Mouse (Mus musculus): Measurements from ENCODE around the gene Smyd4.
"Not testable (repeated sequence)": the region's sequence is repeated elsewhere in the genome, so short reads cannot be mapped to it uniquely, and the experiment has no call there.

Gene Smyd4

DNA sequence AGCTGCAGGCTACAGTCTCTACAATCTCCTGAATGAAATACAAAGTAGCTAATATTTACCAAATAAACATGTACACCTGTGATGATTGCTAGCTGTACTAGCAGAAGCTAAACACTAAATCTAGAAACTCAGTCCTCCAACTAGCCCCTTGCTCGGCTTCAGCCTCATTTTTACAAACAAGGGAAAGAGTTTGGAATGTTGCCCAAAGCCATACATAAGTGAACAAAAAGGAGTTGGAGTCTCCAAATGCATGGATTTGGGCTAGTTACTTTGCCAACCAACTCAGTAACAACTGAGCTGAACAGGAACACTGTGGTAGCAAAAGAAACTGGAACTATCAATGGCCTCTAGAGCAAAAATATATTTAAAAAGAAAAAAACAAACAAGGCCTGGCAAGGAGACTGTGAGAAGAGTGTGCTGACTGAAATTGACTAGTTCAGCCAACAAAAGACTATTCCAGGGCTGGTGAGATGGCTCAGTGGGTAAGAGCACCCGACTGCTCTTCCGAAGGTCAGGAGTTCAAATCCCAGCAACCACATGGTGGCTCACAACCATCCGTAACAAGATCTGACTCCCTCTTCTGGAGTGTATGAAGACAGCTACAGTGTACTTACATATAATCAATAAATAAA lies 1.6 kb upstream of the Smyd4 start:
- no peak for DNase-seq (ENCODE audit: low read depth)

- DNase-seq (ENCODE audit: low read depth) = no peak
Measured at GRCm38 (mm10) chr11:75347188-75347585, 1.0 kb upstream of the Smyd4 start.

GRCm38 (mm10) chr11:75347596-75347995 lies 637 bp upstream of the Smyd4 start:
- DNase-seq (ENCODE audit: low read depth) = no peak

- DNase-seq (ENCODE audit: low read depth) = no peak
Measured at GRCm38 (mm10) chr11:75348890-75349261, 643 bp downstream of the Smyd4 start.

GRCm38 (mm10) chr11:75351225-75351624 lies 3.0 kb downstream of the Smyd4 start:
- no peak for DNase-seq (ENCODE audit: low read depth)

DNA sequence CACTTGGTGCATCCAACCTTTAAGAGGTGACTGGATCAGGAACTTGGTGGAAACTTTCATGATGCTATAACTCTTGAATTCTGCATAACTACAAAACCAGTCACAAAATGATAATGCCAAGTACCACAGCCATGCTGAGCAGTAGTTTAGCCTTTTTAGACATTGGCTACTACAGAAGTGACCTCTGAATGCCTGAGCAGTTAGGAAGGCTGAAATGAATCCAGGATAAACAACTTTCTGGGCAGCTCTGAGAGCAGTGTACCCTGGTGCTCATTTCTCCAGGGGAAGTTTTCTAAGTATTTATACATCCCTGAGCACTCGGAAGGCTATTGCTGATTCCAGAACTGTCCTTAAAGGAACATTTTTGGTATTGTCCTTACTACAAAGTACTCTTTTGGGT lies 7.2 kb downstream of the Smyd4 start:
- peak; percentile 60 for DNase-seq (ENCODE audit: low read depth)

- no peak for DNase-seq (ENCODE audit: low read depth)
Measured at GRCm38 (mm10) chr11:75377125-75377524, 28.9 kb downstream of the Smyd4 start.

GRCm38 (mm10) chr11:75378786-75379185 lies 30.6 kb downstream of the Smyd4 start:
- DNase-seq (ENCODE audit: low read depth) = not testable (repeated sequence)

DNA sequence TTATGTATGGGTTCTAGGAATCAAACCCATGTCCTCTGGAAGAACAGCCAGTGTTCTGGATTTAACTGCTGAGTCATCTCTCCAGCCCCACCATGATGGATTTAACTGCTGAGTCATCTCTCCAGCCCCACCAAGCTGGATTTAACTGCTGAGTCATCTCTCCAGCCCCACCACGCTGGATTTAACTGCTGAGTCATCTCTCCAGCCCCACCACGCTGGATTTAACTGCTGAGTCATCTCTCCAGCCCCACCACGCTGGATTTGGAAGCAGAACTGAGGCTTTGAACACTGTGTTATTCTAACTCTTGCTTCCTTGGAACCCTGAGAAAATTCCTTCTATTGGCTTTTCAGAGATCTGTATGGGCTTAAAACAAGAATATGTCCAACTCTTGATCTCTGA lies 35.3 kb downstream of the Smyd4 start:
- not testable (repeated sequence) for DNase-seq (ENCODE audit: low read depth)

- DNase-seq (ENCODE audit: low read depth) = no peak
Measured at GRCm38 (mm10) chr11:75395611-75396010, 47.4 kb downstream of the Smyd4 start.

DNA sequence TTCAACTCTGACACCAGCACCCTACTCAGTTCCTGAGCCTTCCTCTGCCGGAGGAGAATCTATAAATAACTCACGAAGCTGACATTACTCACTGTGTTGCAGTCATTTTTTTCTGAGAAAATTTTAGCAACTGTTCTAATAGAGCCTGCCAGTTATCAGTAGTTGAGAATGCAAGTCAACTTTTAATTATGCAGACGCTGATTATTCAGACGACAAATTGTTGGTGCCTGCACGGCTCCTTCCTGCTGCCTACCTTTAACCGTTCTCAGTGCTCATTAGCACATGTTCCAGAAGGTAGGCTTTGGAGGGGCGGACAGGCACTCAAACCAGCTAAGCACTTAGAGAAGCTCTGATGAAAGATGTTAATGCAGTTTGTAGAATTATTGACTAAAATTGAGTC lies 49.2 kb downstream of the Smyd4 start:
- DNase-seq (ENCODE audit: low read depth) = no peak

GRCm38 (mm10) chr11:75399411-75399841 lies 51.2 kb downstream of the Smyd4 start:
- peak; percentile 35 for DNase-seq (ENCODE audit: low read depth)

- DNase-seq (ENCODE audit: low read depth) = no peak
Measured at GRCm38 (mm10) chr11:75400099-75400498, 51.9 kb downstream of the Smyd4 start.

- DNase-seq (ENCODE audit: low read depth) = peak; percentile 67
Measured at GRCm38 (mm10) chr11:75402271-75402690, 54.0 kb downstream of the Smyd4 start.

DNA sequence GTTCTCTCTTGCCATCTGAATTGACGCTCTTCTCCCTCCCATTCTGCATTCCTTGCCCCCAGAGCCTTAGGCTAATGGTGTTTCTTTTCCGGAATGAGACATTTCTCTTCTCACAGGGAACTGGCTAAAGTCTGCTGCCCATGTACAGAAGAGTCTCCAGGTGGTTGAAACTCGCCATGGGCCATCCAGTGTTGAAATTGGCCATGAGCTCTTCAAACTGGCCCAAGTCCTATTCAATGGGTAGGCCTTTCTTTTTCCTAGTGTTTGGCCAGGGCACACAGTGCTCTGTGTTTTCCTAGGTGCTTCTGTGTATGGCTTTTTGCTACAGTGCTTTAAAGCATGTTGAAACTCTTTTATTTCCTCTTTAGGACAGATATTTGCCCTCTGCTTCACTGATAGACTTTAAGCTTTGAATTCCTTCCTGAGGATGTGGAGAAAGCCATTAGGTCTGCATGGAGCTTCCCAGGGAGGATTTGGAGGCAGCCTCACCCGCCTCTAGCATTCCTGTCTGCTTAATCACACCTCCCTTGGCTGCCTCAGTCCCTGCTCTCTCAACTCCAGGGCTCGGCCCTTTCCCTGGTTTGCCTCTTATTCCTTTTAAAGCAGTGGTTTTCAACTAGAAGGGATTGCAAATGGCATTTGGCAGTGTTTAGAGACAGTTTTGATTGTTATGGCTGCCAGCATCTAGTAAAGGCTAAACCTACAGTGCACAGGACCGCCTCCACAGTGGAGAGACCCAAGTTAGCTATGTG lies 55.2 kb downstream of the Smyd4 start:
- peak; percentile 89 for DNase-seq (ENCODE audit: low read depth)

DNA sequence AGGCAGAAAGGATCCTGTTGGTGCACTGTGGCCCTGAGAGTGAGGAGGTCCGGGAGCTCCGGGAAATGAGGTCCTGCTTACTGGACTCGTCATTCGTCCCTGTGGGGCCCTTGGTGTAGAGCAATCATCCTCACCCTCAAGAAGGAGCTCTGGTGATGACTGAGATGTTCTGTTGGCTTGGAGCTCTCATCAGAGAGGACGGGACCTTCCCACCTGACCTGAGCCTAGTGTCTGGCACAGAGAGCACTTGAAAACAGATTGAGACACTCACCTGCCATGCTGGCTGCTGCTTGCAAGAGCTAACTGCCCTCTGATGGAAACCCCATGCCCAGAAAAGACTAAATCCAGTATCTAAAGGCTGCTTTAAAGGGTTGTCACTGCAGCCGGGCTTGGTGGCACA lies 56.6 kb downstream of the Smyd4 start:
- no peak for DNase-seq (ENCODE audit: low read depth)

DNA sequence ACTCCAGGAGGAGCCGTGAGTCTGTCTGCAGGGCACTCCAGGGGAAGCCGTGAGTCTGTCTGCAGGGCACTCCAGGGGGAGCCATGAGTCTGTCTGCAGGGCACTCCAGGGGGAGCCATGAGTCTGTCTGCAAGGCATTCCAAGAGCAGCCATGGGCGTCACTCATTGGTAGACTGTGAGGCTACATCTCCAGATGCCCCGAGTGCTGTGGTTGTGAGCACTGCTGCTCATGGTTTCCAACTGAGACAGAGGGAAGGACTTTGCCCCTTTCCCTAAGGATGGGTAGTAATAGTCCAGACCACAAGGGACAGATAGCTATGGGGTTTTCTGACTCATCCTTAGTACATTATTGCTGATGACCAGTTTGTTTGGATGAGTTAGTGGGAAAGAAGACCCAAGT lies 57.9 kb downstream of the Smyd4 start:
- no peak for DNase-seq (ENCODE audit: low read depth)

DNA sequence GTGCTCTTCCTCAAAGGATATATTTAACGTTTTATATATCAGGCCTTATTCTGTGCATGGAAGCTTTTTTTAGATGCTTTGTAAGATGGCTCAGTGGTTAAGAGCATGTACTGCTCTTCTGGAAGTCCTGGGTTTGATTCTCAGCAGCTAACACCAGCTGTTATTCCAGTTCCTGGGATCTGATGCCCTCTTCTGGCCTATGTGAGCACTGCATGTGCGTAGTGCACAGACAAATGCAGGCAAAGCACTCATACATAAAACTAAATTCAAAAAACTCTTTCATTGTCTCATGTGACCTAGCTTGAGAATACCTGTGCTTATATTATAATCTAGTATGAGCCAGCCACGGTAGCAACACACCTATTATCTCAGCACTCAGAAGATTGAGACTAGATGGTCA lies 58.6 kb downstream of the Smyd4 start:
- no peak for DNase-seq (ENCODE audit: low read depth)

- DNase-seq (ENCODE audit: low read depth) = no peak
Measured at GRCm38 (mm10) chr11:75409679-75410575, 61.7 kb downstream of the Smyd4 start.

GRCm38 (mm10) chr11:75410591-75410990 lies 62.4 kb downstream of the Smyd4 start:
- no peak for DNase-seq (ENCODE audit: low read depth)

DNA sequence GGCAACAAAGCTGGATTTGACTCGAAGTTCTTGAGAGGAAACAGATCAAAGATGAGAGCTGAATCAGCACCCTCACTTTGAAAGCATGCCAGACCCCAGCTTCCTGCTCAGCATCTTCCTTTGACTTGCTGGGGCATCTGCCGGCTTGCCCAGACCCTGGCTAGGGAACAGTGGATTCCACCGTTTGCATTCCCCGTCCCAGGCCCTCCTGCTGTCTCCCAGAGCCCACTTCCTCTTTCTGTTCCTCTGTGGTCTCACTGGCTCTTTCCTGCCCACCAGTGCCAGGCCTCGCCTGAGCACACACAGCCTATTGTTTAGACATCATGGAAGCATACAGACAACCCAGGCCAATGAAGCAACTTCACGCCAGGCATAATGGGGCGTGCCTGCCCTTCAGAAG lies 66.9 kb downstream of the Smyd4 start:
- no peak for DNase-seq (ENCODE audit: low read depth)

DNA sequence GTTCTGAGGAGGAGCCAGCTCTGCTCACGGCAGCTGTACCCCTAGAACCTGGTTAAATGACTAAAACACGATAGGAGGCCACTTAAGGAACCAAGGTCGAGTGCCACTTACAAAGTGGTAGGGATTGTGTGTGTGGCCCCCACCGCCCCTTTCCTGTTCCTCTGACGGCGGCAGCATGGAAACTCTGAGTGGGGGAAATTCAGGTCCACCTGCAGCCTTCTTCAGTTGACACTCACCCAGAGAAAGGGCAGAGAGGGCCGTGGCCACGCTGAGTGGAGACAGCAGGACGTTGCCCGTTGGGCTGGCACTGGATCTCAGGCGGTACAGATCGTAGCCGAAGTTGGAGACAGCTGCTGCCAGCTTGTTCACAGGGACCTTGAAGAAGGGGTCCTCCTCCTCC lies 67.8 kb downstream of the Smyd4 start:
- no peak for DNase-seq (ENCODE audit: low read depth)

DNA sequence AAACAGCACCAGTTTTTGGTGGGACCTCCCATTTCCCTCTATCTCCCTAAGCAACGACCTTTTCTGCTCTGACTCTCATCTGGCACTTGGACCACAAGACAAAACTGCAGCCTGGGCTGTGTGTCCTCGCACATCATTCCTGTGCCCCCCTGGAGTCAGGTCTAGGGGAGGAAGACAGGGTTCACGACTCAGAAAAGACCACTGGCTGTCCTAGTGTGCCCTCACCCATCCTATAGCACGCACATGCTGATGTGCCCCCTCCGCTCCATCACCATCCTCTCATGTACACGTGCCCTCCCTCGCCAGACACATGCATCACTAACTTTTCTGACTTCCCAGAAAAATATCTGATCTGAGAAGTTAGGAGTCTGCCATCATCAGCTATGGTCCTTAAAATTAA lies 71.8 kb downstream of the Smyd4 start:
- no peak for DNase-seq (ENCODE audit: low read depth)

All from fibroblast of lung, adult 2 months (primary cell).